Mouse (Mus musculus) embryonic fibroblast, embryonic 13.5 days (primary cell): ENCODE data around the gene Gm2a.

Source experiments
- CTCF ChIP-seq: IDR thresholded peaks from 2 replicates; pipeline ENCODE4 v1.5.1; 2011; ENCODE audit warnings: mild to moderate bottlenecking, control low read depth, low read length, moderate library complexity, borderline replicate concordance; ENCODE audit not compliant: insufficient read depth
- POLR2A ChIP-seq: IDR thresholded peaks from 2 replicates; pipeline ENCODE4 v1.6.1; 2011; ENCODE audit warnings: low read depth, mild to moderate bottlenecking, control low read depth, low read length, moderate library complexity

DNA sequence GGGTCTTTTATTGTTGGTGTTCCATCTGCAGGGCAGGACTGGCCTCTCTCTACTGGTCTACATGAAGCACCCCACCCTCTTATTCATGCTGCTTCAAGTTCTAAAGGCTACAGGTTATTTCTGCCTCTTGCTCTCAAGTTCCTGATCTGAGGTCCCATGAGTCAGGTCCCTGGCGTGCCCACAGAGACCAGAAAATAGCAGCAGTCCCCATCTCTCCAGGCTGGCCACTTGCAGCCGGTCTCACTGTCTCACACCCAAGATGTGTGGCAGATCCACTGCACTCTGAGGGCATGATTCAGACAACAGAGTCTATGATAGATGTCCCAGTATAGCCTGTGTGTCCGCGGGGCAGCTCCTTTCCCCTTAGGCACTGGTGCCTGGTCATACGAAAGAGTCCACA is 37.1 kb upstream of the Gm2a start:
- TF ChIP-seq CTCF (no peak), POLR2A (no peak)
